Mouse (Mus musculus): Measurements from ENCODE around the gene Zyg11b.

DNA sequence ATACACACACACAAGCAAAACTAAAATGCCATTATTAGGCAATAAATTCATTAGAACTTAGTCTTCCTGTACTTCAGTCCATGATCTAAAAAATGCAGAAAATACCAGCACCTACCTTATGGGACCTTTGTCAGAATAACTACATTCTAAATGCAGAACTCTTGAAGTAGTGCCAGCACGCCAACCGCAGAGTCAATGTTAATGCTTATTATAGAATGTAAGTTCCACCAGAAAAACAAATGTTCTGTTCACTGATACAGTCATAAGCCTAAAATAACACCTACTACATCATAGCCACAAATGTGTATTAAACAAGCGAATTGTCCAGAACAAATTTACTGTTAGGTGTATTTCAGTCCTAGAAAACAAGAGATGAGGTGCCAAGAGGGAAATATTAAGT, 23.9 kb downstream of the Zyg11b start:
- TF ChIP-seq POLR2A (IDR thresholded peaks at IDR 0.05; ENCODE audit: extremely low read depth, insufficient read depth, low read length) = no peak
- no peak for TF ChIP-seq CTCF (IDR thresholded peaks at IDR 0.05; ENCODE audit: low read depth, low read length)
